Mouse (Mus musculus) hematopoietic stem cell, adult 5-6 weeks (primary cell): ENCODE data around the gene Mgat4b. TPM values are rescaled to one million over a fixed set of nuclear protein-coding genes. Genes with fewer than 3 reads are reported as not detected.

Experiments used
- ATAC-seq, 2 experiments: fragments of 125-278 bp in 1 of 2; replicated peaks in 1 of 2; 2 replicates each; pipeline ENCODE4 v1.8.0; 2016 to 2017; ENCODE audit warnings: inconsistent platforms in 2 of 2, mild to moderate bottlenecking in 2 of 2, moderate number of reproducible peaks in 2 of 2, low read depth in 1 of 2, moderate TSS enrichment in 1 of 2; ENCODE audit not compliant: low FRiP score in 2 of 2, poor library complexity in 2 of 2, severe bottlenecking in 2 of 2, insufficient read depth in 1 of 2, low TSS enrichment in 1 of 2
- total RNA-seq: library from RNA; stranded (forward); fragments of 172-1452, 232-1000 nt; gene quantifications from 2 replicates; pipeline ENCODE4 v1.2.3, GENCODE M21; 2017

Gene Mgat4b
- total RNA-seq = 9.0 and 17.0 TPM in 2 replicates

DNA sequence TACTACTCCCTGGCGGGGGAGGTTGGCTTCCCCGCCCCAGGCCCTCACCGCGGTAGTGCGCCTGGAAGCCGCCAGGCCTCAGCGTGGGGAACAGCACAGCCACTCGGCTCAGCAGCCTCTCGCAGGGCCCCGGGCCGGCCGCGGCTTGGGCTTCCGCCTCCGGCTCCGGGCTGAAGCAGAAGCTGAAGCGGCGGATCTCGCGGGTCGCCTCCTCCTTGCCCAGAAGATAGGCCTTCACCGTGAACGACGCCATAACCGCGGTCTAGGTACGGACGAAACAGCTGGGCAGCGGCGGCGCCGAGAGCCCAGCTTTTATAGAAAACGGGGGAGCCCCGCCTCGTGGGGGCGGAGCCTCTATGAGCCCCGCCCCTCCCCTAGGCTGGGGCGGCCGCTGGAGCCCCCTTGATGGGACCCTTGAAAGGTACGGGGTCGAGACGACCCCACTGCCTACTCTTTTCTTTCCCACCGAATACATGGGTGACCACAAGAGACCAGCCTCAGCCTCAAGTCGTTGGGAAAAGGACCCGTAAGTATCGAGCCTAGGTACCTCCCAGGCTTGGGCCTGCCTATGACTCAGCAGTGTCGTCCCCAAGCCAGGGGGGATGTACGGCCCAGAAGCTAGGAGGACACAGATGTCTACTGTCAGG lies at the start of gene Mgat4b, which contains the start of gene Sqstm1:
Mgat4b (plus strand) TSS at position 386 of the 647 bp plus-strand sequence.
Sqstm1 (minus strand) TSS at position 323 of the 647 bp plus-strand sequence.
- peak; percentile 39 to 66 for ATAC-seq

DNA sequence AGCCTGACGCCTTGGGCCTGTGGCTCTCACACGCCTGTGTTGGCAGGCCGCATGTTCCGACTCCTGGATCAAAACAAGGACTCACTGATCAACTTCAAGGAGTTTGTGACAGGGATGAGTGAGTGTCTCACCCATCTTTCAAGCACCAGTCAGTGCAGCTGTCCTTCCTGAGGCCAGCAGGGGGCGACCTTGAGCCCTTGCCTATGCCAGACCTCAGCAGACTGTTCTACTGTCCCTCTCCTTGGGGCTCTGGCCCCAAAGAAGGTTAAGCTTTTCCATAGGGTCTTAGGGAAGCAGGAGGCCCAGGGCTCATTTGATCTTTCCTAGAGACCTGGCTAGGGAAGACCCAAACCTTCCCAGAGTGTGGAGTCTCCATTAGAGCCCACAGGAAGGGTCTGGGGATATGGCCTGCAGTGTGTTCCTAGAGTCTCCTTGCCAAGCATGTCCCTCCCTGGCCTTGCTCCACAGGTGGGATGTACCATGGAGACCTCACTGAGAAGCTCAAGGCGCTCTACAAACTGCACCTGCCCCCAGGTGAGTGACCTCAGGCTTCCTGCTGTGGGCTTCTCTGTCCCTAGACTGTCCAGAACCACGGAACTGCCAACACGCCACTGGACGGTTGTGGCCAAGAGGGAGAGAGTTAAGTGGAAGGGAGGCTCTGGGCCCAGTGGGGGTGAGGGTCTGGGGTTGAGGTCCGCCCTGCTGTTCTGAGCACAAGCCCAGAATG lies 48.9 kb upstream of the Mgat4b start:
- peak; percentile 62 to 71; a peak in 2 of 4 replicates for ATAC-seq

DNA sequence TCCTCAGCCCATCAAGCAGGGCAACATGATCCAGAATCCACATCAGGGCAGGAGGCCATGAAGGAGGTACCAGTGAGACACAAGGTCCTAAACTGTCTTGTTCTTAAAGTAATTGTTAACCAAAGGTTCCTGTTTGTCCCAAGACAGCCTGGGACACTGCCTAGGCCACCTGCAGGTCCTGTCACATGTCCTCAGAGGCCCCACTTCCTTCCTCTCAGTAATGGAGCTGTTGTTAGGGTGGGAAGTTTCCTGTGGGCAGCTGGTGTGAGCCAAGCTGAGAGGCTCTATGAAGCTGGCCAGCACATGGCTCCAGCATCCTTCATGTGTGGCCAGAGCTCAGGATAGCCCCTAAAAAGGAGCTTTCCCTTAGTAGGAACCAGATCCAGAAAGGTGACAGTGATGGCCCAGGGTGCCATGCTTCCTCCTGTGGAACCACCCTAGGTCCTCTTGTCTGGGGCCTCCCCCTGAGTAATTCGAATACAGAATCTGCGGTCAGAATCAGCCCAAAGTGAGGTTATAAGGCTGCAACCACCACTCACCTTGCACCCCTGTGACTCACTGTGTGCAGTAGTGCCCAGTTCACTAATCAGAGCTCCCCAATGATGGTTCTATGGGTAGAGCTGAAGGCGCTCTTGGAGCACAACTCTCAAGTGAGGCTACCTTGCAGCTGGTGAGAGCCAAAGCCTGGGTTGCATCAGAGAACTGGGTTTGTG lies 48.2 kb upstream of the Mgat4b start:
- ATAC-seq = peak; percentile 9 to 43; a peak in 1 of 4 replicates

DNA sequence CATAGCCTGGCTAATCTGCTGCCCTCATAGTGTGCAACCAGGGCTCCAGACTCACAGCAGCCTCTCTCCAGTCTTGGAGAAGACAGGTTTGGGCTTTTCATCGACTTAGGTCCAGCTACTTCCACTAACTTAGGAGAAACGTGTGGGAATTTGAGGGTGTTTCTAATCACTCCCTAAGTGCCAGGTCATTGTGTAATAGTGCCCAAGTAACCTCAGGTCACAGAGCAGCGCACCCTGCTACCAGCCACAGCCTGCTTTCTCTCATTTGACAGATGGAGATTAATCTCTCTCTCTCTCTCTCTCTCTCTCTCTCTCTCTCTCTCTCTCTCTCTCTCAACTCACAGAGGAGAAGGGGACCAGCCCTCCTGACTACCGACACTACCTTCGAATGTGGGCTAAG lies 42.3 kb upstream of the Mgat4b start:
- no peak for ATAC-seq

DNA sequence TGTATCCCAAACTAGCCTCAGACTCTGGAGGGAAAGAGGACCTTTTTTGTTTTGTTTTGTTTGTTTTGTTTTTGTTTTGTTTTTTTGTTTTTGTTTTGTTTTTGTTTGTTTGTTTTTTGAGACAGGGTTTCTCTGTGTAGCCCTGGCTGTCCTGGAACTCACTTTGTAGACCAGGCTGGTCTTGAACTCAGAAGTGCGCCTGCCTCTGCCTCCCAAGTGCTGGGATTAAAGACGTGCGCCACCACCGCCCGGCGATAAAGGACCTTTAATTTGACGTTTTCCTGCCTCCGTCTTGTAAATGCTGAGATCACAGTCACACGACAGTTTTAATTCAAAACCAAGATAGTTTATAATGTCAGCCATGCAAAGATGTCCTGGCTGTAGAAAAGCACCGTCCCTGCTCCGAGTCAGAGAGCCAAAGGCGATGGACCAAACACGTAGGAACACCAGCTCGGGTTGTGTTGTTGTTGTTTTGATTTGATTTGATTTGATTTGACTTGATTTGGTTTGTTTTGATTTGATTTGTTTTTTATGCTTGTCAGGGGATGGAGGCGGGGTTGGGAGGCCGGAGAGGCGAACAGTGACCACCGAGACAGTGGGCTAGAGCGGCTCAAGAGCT lies 36.5 kb upstream of the Mgat4b start, which contains the start of gene Mrnip:
Mrnip (plus strand) TSS at position 334 of the 619 bp plus-strand sequence.
- ATAC-seq = peak in 1 of 2 experiments; percentile 11; a peak in 1 of 4 replicates

DNA sequence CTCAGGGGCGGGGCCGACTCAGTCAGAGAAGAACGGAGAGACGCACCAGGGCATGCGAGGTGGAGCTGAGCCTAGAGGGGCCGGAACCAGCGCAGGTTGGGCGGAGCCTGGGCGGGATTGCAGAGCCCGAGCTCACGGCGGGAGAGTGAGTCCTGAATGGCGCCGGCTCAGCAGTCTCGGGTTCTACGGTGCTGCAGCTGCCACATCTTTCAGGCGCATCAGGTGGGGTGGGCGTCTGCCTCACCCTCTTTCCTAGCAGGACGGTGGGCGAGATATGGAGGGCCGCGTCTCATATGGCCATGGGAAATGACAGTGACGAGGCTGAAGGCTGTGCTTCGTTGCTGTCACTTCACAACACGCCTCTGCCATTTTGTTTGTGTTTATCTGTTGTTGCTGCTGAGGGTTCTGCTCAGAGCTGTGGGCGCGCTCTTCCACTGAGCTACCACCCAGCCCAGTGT lies 35.9 kb upstream of the Mgat4b start:
- ATAC-seq = peak; percentile 99 to 100

DNA sequence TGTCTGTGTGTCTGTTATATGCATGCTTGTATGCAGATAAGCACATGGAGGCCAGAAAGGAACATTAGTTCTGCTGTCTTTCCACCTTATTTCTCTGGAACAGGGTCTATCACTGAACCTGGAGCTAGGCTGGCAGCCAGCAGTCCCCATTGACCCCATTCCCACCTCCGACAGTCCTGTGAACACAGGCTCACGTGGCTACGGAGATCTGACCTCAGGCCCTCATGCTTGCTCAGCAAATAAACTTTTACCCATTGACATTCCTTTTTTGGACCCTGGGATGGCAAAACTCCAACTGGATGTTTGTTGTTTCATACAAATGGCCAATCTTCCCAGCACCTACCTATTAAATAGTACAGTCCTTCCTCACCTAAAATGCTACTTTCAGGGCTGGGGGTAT lies 34.3 kb upstream of the Mgat4b start:
- ATAC-seq = no peak

DNA sequence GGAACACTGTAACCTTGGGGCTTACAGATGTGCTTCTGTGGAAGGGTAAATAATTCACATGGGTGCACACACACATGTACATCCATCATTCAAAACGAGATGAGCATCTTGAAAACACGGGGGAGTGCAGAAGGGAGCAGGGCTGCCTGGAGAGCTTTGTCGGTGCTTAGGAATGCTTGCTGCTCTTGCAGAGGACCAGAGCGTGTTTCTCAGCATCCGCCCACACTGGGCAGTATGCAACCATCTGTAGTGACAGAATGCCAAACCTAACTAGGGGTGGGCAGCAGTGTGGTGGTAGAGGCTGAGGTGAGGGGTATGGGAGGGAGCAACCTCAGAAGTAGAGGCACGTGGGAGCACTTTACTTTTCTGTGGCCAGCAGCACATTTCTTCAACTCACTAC lies 33.6 kb upstream of the Mgat4b start:
- no peak for ATAC-seq

DNA sequence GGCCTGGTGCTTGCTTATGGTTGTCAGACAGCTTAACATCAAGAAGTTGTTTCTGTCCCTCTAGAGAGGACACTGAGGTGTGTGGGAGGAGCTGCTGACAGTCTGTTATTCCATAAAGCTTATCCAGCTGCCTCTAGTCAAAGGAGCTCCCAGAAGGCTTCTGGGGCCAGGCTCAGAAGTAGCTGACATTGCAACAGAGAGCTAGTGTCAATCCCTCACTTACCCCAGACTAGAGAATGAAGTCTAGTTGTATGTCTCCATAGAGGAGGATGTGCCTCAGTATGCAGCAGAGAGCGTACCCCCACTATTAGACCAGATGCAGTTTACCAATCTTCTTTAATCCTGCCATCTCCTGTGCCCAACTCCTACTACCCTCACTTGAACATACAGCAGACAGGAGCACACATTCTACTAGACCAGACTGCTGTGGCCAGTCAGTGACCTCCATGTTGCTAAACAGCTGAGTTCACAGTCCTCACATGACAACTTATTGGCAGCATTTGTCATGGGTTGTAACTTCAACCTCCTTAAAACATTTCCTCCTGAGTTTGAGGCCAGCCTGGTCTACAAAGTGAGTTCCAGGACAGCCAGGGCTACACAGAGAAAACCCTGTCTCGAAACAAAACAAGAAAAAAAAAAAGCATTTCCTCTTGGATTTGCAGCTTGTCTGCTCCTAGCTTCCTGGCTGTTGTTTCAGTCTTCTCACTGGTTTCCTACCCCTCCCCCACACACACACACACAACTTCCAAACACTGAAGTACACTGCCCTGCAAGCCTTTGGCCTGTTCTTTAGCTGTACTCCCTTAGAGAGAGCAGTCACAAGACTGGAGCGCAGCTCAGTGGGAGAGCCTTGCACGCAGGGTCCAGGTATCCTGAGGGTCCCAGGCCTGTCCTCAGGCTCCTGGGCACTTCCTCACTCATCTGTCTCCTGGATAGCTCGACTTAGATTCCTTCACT lies 31.9 kb upstream of the Mgat4b start:
- ATAC-seq = no peak

DNA sequence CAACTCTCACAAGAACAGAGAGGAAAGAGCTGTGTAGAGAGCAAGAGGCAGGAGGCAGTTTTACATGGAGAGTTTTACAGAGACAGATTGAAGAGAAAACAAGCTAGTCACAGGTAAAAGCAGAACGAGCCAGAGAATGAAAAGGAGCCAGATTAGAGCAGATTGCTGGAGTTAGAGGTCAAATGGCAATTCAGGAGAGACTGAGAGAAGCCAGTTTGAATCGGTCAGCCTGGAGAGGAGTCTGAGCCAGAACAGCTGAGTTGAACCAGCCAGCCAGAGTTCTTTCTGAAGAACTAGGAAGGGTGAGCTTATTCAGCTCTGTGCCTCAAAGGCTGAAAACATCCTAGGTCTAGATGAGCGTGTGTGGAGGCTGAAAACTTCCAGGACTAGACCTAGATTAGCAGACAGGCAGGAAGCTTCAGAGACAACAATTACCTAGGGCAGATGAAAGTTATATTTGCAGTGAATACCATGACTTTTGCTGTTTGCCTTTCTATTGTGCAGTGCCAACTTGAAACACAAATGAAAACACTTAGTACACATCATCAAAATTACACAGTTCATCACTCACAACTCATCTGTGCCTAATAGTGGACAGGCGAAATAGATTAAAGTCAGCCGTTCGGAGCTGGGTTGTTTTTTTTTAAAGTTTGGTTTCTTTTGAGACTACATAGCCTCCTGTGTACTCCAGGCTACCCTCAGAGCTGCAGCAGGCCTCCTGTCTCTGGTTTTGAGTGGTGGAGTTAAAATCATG lies 30.0 kb upstream of the Mgat4b start:
- ATAC-seq = no peak

DNA sequence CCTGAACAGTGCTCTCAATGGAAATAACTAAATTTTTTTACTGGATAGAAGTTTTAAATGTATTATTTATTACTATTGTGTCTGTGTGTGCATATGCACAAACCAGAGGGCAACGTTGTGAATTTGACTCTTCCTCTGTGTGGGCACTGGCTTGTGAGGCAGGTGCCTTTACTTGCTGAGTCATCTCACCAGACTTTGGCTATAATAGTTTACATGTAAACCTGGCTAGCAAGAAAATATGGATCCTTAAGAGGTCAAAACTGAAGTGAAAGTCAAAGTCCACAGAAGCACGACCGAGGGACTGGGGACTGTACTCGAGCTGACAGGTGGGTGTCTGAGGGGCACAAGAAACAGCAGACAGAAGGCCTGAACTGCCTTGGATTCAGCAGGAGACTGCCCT lies 28.0 kb upstream of the Mgat4b start:
- no peak for ATAC-seq

DNA sequence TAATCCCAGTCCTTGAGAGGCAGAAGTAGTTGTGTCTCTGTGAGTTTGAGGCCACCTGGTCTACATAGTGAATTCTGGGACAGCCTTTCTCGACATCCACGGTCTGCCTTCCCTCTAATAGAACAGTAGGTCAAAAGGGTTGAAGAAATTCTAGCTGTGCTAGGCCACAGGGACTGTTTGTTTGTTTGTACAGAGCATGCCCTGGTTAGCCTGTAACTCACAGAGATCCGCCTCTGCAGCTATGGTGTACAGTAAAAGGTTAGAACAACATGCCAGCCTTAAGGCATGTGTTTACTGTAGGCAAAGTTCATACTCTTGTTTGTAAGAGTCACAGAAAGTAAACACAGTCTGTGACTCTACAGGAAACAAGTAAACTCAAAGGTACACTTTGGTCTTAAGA lies 25.9 kb upstream of the Mgat4b start:
- ATAC-seq = no peak

DNA sequence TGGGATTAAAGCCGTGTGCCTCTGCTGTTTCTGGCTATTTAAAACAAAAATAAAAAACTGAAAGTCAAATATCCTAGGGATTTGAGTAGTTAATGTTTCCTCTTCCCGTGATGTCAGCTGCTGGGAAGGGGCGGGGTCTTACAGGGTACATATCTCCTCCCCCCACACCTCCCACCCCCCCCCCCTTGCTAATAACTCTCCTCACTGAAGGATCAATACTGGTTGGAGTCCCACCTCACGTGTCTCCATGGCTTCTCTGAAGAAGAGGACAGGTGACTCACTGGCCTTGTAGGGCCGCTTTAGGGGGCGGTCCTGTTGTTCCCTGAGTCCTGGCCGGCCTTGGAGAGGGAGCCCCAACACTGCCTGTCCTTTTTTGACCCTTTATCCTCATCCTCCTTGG lies 22.0 kb upstream of the Mgat4b start:
- no peak for ATAC-seq

DNA sequence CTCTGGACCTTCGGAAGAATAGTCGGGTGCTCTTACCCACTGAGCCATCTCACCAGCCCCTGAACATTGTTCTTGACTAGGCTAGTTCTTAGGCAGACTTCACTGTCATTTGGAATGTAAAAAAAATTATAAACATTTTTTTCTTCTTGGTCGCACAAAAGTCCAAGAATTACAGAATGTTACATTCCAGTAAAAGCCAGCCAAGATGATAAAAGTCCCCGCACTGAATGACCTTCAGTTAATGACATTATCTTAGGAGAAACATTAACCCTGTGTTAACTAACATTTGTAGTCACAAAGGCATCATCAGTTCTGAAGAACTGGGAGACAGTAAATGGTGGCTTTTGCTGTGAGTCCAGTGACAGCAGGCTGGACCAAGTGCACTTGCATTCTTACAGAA lies 20.3 kb upstream of the Mgat4b start:
- no peak for ATAC-seq

DNA sequence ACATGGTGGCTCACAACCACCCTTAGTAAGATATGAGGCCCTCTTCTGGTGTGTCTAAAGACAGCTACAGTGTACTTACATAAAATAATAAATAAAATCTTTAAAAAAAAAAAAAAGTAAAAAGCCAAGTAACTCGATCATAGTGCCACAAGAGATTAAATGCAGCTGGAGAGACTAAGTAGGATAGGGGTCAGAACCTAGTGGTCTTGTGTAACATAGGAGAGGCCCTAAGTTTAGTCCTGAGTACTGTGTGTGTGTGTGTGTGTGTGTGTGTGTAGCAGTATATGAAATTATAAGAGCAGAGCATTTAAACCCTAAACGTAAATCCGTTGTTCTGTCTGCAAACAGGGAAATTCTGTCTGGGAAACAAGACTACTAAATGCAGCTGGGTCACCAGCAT lies 18.4 kb upstream of the Mgat4b start:
- no peak for ATAC-seq

DNA sequence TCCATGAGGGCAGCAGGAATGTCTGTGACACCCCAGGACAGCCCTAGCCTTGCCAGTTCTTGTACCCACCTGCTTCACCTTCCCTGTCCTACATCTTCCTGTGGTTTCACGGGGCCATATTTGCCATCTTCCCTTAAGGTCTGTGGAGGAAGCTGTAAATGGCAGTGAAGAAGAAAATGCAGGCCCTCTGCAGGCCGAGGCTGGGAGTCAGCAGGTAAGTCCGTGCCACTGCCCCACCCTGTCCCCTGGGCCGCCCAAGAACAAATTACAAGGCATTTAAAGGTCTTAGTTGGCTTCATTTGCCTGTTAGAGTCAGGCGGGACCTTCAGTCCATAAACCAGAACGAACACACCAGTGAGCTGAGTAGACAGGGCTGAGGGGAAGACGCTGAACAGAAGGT lies 16.6 kb upstream of the Mgat4b start:
- no peak for ATAC-seq
